Mouse (Mus musculus) E14TG2a.4 (cell line): ENCODE measurements around the gene Ppp1r16b.

ENCODE experiments used
- H3K27me3 ChIP-seq: 2 replicates; pipeline ENCODE4 v1.6.1; 2014; ENCODE audit warnings: low read length, control low read depth; ENCODE audit not compliant: insufficient read depth
- H3K36me3 ChIP-seq: 2 replicates; pipeline ENCODE4 v1.6.1; 2014; ENCODE audit warnings: low read length, control low read depth; ENCODE audit not compliant: insufficient read depth
- H3K4me1 ChIP-seq: replicated peaks from 2 replicates; pipeline ENCODE4 v1.6.1; 2014; ENCODE audit warnings: low read depth, low read length, control low read depth
- H3K4me3 ChIP-seq: replicated peaks from 2 replicates; pipeline ENCODE4 v1.5.1; 2014; ENCODE audit warnings: mild to moderate bottlenecking, low read length
- H3K9me3 ChIP-seq: 2 replicates; pipeline ENCODE4 v1.6.1; 2014; ENCODE audit warnings: low read length, control low read depth
- CTCF ChIP-seq: conservative IDR thresholded peaks from 2 replicates; pipeline ENCODE4 v1.5.1; 2014; ENCODE audit warnings: low read length
- NANOG ChIP-seq: IDR thresholded peaks from 2 replicates; pipeline ENCODE4 v1.6.1; 2014; ENCODE audit warnings: borderline replicate concordance, low read length, mixed read lengths
- POU5F1 ChIP-seq: IDR thresholded peaks from 2 replicates; pipeline ENCODE4 v1.6.1; 2014; ENCODE audit warnings: low read length, borderline replicate concordance

The Ppp1r16b gene

DNA sequence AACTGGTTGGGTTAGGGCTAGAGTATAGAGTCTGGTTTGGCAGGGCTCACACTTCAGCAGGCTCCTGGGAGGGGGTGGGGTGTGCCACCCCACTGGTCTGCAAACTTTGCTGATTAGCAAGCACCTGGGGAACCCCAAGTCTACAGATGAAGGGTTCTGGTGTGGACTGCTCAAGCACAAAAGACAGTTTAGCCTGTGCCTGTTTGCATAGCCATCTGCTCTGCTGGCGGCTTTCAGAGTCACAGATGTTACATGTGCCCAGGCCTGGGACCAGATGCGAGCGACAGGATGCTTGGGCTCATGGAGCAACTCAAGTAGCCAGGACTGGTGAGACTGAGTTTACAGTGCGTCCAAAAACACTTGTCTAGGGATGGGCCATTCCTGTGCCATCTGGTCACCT is 8.3 kb downstream of the Ppp1r16b start:
- no peaks in the 10 kb centered on the region for H3K36me3 ChIP-seq
- no peak for TF ChIP-seq POU5F1
- TF ChIP-seq CTCF = no peak
- TF ChIP-seq NANOG = no peak
- peaks cover 51% of the 10 kb centered on the region for H3K27me3 ChIP-seq
- H3K4me1 ChIP-seq = peaks cover 34% of the 10 kb centered on the region
- no peaks in the 10 kb centered on the region for H3K9me3 ChIP-seq
- no peak overlapping the region for H3K4me3 ChIP-seq

DNA sequence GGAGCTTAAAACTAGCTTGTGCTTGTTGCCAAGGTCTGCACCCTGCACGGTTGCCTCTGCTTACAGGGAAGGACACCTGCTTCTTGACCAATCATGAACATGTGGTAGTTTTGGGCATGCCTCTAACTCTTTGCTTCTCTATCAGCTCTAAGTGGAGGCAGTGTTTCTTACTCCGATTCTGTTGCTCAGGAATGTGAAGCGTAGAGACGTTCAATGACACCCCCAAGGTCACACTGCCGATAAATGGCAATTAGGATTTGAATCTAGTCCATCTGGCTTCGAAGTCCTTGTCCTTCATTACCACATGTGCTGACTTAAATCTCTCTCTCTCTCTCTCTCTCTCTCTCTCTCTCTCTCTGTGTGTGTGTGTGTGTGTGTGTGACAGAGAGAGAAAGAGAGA is 8.9 kb downstream of the Ppp1r16b start:
- Histone ChIP-seq H3K4me3 (no peak overlapping the region), H3K36me3 (no peaks in the 10 kb centered on the region), H3K27me3 (peaks cover 49% of the 10 kb centered on the region), H3K4me1 (peaks cover 28% of the 10 kb centered on the region), H3K9me3 (no peaks in the 10 kb centered on the region)
- TF ChIP-seq POU5F1 = no peak
- TF ChIP-seq NANOG = no peak
- no peak for TF ChIP-seq CTCF

DNA sequence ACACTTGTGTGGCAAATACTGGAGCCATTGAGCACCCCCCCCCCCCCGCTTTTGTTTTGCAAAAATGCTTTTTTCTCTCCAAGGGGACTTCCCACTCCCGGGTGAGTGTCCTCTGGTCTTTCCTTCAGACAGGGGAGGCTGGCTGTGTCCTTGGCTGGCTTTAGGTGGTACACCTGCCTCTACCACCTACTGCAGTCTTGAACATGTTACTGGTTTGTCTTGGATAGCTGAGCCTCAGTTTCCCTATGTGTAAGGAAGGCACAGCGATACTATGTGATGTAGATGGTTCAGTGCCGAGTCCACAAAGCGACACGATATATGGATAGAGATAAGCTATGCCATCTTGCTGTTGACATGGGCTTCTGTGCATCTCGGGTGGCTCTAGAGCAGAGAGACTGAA is 9.6 kb downstream of the Ppp1r16b start:
- H3K4me1 ChIP-seq = peaks cover 27% of the 10 kb centered on the region

DNA sequence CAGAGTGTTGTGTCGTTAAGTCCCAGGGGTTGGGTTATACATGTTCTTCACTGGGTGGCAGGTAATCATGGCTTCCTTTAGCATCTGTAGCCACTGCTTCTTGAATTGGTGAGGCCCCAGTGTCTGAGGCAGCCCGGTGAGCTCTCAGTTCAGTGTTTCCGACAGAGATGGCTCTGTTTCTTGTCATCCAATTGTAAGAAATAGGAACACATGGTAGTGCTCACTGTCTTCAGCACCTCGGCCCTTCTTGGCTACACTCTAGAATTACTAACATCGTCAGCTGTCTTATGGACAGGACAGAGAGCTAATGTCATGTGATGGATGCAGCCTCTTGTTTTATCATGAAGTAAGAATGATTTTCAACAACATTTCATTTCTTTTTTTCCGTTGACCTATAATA is 10.0 kb downstream of the Ppp1r16b start:
- Histone ChIP-seq H3K27me3 (peaks cover 39% of the 10 kb centered on the region), H3K9me3 (no peaks in the 10 kb centered on the region), H3K4me3 (no peak overlapping the region), H3K36me3 (no peaks in the 10 kb centered on the region), H3K4me1 (peaks cover 27% of the 10 kb centered on the region)
- TF ChIP-seq NANOG (no peak), POU5F1 (no peak), CTCF (no peak)

More for the DNA sequence above, 9.6 kb downstream of the Ppp1r16b start:
- TF ChIP-seq POU5F1 (no peak), NANOG (no peak), CTCF (no peak)
- H3K9me3 ChIP-seq = no peaks in the 10 kb centered on the region
- H3K36me3 ChIP-seq = no peaks in the 10 kb centered on the region
- H3K27me3 ChIP-seq = peaks cover 43% of the 10 kb centered on the region
- H3K4me3 ChIP-seq = no peak overlapping the region

DNA sequence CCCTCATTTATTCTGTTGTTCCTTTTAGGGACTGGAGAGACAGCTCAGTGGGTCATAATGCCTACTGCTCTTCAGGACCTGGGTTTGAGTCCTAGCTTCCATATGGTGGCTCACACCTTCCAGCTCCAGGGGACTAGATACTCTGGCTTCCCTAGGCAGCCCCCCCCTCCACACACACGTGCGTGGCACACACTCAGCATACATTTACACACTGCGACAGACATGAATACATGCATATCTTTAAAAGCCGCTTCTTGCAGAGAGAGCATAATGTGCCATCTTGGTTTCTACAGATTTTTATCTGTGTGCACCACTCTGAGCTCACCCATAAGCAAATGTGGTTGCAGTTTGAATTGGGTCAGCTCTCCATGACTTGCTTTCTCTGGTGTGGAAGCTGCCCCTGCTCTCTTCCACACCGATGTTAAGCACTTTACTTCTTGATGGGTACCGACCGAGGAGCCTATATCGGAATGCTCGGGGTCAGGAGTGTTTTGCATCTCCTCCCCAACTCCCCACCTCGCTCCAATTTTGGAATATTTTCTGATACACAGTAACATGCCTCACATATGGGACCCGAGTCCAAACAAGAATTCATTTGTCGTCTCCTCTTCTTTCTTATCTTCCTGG is 10.8 kb downstream of the Ppp1r16b start:
- no peak for TF ChIP-seq POU5F1
- TF ChIP-seq NANOG = no peak
- no peak for TF ChIP-seq CTCF
- Histone ChIP-seq H3K9me3 (no peaks in the 10 kb centered on the region), H3K27me3 (peaks cover 30% of the 10 kb centered on the region), H3K4me3 (no peak overlapping the region), H3K36me3 (no peaks in the 10 kb centered on the region), H3K4me1 (peaks cover 27% of the 10 kb centered on the region)

DNA sequence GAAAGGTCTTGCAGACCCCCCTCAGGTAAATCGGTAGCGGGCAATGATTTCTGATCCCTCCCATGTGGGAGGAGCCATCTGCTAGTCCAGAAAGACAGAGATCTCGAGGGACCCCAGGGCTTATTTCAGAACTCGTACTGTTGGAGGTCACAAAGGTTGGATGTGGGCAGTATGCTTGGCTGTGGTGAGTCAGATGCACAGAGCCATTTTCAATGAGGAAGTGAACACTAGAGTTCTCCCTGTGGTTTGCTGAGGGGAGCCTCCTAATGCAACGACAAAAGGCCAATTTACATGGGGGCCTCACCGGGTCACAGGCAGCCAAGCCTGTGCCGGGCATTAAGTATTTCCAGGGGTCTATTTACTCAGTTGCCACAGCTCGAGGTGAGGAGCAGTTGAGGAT is 12.7 kb downstream of the Ppp1r16b start:
- TF ChIP-seq POU5F1 (no peak), CTCF (no peak), NANOG (no peak)
- H3K9me3 ChIP-seq = no peaks in the 10 kb centered on the region

DNA sequence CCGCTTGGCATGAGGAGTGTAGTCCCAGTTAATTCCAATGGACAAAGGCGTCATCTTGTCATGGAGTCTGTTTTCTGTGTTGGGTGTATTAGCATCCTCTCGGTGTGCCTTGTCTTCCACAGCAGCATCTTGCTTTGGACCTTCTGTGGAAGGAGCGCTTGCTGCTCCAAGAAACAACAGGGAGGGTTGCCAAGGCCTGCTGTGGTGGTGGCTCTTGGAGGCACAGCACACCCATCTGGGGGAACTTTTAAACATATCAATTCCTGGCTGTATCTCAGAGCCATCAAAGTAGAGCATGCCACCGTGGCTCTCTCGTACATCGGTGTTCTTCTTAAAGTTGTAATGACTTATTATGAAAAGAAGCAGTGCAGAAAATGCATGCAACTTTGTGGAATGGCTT is 13.9 kb downstream of the Ppp1r16b start:
- Histone ChIP-seq H3K36me3 (no peaks in the 10 kb centered on the region), H3K9me3 (no peaks in the 10 kb centered on the region), H3K4me1 (peaks cover 27% of the 10 kb centered on the region), H3K27me3 (peaks cover 12% of the 10 kb centered on the region; the same call in 1 of the 2 replicates), H3K4me3 (no peak overlapping the region)
- TF ChIP-seq CTCF = no peak
- TF ChIP-seq NANOG = no peak
- TF ChIP-seq POU5F1 = no peak

More for the DNA sequence above, 12.7 kb downstream of the Ppp1r16b start:
- H3K36me3 ChIP-seq = no peaks in the 10 kb centered on the region
- no peak overlapping the region for H3K4me3 ChIP-seq
- H3K4me1 ChIP-seq = peaks cover 33% of the 10 kb centered on the region
- peaks cover 15% of the 10 kb centered on the region; the same call in 1 of the 2 replicates for H3K27me3 ChIP-seq

DNA sequence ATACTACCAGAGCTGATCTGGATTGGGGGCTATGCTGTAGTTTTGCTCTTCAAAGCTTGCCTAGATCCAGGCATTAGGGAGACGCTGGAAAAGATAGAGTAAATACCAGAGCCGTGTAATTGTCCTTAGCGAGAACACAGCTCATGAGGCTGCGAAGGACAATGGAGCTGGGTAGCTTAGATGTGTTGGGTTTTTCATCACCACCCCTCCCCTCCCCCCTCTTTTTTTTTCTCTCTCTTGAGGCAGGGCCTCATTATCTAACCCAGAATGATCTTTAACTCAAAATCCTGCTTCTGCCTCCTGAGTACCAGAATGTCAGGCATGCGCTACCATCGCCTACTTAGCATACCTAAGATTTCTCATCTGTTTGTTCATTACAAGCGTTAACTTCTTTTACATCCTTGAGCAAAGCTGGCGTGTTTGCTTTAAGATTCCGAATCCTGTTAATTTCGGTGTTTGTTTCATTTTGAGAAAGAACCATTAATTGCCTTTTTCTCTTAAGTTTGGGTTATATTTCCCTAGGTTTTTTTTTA is 15.2 kb downstream of the Ppp1r16b start:
- Histone ChIP-seq H3K4me1 (peaks cover 15% of the 10 kb centered on the region), H3K9me3 (no peaks in the 10 kb centered on the region), H3K4me3 (no peak overlapping the region), H3K27me3 (peaks cover 7% of the 10 kb centered on the region; the same call in 1 of the 2 replicates), H3K36me3 (no peaks in the 10 kb centered on the region)
- TF ChIP-seq POU5F1 (no peak), NANOG (no peak), CTCF (no peak)
